Mouse (Mus musculus) lung, embryonic 16.5 days (tissue): ENCODE measurements at regions not wholly inside any gene's neighbourhood (a gene's known extent, or its start where the extent isn't known, plus 50 kb on each side); places are given as distances from the start of the nearest gene placed in this dataset.
A peak's percentile ranks its signal among the peaks of the same experiment; 100 is the strongest.

Experiments used
- ATAC-seq: fragments of 200-750 bp; cut with Nextera tagmentation; 2 replicates; pipeline ENCODE4 v1.8.0; 2017; ENCODE audit warnings: low read depth, mild to moderate bottlenecking, moderate library complexity
- H3K27ac ChIP-seq: fragments of 300-500 bp; sonication (generic); 2 replicates; pipeline ENCODE4 v1.5.1; 2014; ENCODE audit warnings: mild to moderate bottlenecking, control low read depth, low read length
- H3K27me3 ChIP-seq: fragments of 300-500 bp; sonication (generic); 2 replicates; pipeline ENCODE4 v1.6.1; 2014; ENCODE audit warnings: low read depth, low read length, mixed read lengths; ENCODE audit not compliant: control insufficient read depth, insufficient read depth
- H3K36me3 ChIP-seq: fragments of 300-500 bp; sonication (generic); 2 replicates; pipeline ENCODE4 v1.6.1; 2014; ENCODE audit warnings: low read length; ENCODE audit not compliant: control insufficient read depth, insufficient read depth
- H3K4me1 ChIP-seq: fragments of 300-500 bp; sonication (generic); replicated peaks from 2 replicates; pipeline ENCODE4 v1.6.1; 2014; ENCODE audit warnings: low read length, mixed read lengths; ENCODE audit not compliant: control insufficient read depth, insufficient read depth
- H3K4me2 ChIP-seq: fragments of 300-500 bp; sonication (generic); 2 replicates; pipeline ENCODE4 v1.6.1; 2014; ENCODE audit warnings: low read depth, low read length, control low read depth
- H3K4me3 ChIP-seq: fragments of 300-500 bp; sonication (generic); 2 replicates; pipeline ENCODE4 v1.5.1; 2014; ENCODE audit warnings: mild to moderate bottlenecking, low read length, control low read depth
- H3K9ac ChIP-seq: fragments of 300-500 bp; sonication (generic); 2 replicates; pipeline ENCODE4 v1.6.1; 2014; ENCODE audit warnings: low read length, control low read depth
- H3K9me3 ChIP-seq: fragments of 300-500 bp; sonication (generic); 2 replicates; pipeline ENCODE4 v1.6.1; 2016; ENCODE audit warnings: low read length; ENCODE audit not compliant: control insufficient read depth
- WGBS: fragments of 180-500 bp; shearing (Covaris S2); extraction: QIAGEN DNeasy Blood & Tissue Kit; methylation state at CpG from one replicate; pipeline ENCODE4 v1.1.7; 2014; 5-methylcytosine and 5-hydroxymethylcytosine counted together

DNA sequence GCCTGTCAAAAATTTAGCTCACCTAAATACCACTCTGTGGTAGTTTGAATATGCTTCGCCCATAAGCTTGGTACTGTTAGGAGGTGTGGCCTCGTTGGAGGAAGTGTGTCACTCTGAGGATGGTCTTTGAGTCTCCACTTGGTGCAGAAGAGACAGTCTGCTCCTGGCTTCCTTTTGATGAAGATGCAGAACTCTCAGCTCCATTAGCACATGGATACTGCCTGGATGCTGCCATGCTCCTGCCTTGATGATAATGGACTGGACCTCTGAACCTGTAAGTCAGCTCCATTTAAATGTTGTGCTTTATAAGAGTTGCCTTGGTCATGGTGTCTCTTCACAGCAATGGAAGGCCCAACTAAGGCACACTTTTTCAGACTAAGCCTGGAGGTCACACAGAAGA is 56.9 kb upstream of the Pik3r1 start:
- Histone ChIP-seq H3K36me3 (no peaks in the 10 kb centered on the region), H3K4me3 (no peak overlapping the region), H3K27me3 (no peaks in the 10 kb centered on the region), H3K9me3 (no peaks in the 10 kb centered on the region), H3K4me2 (no peak overlapping the region), H3K27ac (no peak overlapping the region), H3K9ac (no peak overlapping the region), H3K4me1 (no peaks in the 10 kb centered on the region)
- 95% methylated on average over 2 of the region's 2 CpGs for WGBS
- ATAC-seq: no peak

DNA sequence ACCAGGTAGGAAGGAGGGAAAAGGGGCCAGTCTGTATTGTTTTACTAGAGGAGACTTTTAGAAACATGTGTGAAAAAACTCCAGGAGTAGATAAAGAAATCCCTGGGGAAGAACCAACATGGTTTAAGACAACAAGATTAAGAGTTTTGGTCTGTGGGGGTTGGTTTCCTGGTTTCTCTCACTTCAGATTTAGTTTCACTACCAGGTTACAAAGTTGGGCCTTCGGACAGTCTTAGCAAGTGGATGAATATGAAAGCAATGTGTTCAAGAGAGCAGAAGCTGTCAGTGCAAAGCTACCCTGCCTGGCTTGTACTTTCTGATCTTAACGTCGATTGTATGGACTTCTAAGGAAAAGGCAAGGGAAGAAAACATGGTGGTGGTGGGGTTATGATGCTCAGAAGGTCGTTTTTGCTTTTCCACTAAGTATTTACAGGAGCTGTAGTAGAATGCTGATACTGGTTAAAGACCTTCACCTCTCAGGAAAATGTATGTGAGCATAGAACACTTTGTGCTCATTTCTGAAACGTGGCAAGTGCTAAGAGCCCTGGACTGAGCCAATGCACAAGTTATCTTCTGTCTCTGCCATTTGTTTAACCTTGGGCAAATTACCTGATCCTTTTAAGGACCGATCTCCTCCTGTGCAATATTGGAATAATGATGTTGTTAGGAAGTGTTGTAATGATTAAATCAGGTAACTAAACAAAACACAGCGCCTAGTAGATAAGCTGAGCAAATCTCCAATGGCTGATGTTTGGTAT is 64.0 kb upstream of the Pik3r1 start:
- Histone ChIP-seq H3K4me2 (no peak overlapping the region), H3K9ac (no peak overlapping the region), H3K27ac (no peak overlapping the region), H3K4me1 (no peaks in the 10 kb centered on the region; the same call in 1 of the 2 replicates), H3K4me3 (no peak overlapping the region), H3K9me3 (no peaks in the 10 kb centered on the region), H3K36me3 (no peaks in the 10 kb centered on the region), H3K27me3 (no peaks in the 10 kb centered on the region)
- ATAC-seq: no peak
- WGBS: 56% methylated on average over 7 of the region's 7 CpGs

DNA sequence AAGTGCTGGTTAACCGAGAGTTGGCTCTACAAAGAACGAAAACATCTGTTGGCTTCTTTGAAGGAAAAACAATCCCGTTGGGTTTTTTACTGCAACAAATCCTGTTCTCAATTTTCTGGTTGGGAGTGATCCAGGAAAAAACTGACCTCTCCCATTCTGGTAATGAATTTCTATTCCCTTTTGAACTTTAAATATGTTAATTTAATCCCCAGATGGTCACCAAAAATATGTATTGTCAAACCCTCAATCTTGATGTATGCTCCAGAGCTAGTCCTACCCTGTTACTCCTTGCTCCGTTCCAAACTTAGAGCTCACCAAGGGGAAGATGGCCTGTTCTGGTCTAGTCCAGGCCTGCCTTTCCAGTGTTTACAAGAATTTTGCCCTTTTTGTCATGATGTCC is 66.5 kb upstream of the Pik3r1 start:
- no peaks in the 10 kb centered on the region; the same call in 1 of the 2 replicates for H3K4me1 ChIP-seq
- H3K27ac ChIP-seq: no peak overlapping the region
- no peaks in the 10 kb centered on the region for H3K36me3 ChIP-seq
- 75% methylated on average over 4 of the region's 4 CpGs for WGBS
- ATAC-seq: no peak
- no peaks in the 10 kb centered on the region for H3K9me3 ChIP-seq
- H3K9ac ChIP-seq: no peak overlapping the region
- no peak overlapping the region for H3K4me3 ChIP-seq
- H3K4me2 ChIP-seq: no peak overlapping the region
- no peaks in the 10 kb centered on the region for H3K27me3 ChIP-seq

DNA sequence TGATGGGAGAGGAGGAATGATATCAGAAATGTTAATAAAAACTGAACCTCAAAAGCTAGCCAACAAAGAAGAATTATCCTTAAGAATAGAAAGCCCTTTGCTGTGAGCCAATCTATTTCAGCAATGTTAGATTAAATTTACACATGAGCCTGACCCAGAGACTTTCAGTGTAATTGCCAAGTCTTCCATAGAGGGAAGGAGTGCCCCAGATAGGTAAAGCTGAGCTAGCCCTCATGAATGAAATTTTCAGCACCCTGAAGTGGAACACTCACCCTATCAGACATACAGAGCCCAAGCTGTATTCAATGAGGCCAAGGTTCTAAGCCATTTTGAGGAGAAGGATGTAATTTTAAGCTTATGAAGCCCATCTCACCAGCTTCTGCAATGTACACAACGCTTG is 69.0 kb upstream of the Pik3r1 start:
- Histone ChIP-seq H3K4me2 (no peak overlapping the region), H3K4me3 (no peak overlapping the region), H3K27me3 (no peaks in the 10 kb centered on the region), H3K27ac (no peak overlapping the region), H3K36me3 (no peaks in the 10 kb centered on the region), H3K9ac (no peak overlapping the region), H3K4me1 (no peaks in the 10 kb centered on the region), H3K9me3 (no peaks in the 10 kb centered on the region)
- WGBS: 72% methylated on average over 1 of the region's 1 CpGs
- ATAC-seq: no peak

DNA sequence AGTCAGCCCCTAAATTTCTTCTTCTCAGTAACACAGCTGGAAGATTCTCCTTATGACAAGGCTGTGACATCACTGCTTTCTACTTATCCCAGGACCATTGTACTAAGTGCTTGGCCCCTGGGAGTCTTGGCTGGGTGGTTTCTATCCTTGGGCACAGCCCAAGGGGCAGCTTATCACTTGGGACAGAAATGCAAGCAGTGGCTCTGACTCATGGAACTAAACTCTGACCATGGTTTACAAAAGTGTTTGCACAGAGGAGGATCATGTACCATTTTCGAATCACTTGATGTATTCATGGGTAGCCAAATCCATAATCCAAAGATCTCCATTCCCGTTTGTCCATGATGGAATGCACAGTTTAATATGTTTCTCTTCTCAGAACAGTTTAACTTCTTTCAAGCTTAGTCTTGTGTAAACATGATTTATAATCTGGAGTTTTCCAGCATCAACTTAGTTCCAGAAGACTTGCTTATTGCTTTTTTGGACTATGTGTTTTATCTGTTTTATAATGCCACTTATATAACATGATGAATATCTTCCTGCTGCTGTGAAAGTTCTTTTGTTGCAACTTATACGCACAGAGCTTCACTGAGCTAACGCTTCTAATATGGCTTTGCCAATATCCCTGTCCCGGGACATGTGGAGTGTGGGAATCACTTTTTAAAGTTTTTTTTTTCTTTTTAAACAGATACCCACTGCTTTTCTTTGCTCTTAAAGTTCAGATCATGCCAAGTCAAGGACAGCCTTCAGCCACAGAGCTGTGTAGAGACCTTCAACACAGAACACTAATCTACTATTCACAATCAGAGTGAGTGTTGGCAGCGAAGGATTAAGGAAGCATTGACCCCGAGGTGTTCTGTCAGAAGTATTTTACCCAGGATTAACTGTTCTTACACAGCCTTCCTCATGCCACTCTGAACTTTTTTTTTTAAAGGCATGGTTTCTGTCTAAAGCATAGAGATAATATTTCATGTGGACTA is 76.7 kb upstream of the Pik3r1 start:
- Histone ChIP-seq H3K36me3 (no peaks in the 10 kb centered on the region), H3K27me3 (no peaks in the 10 kb centered on the region), H3K4me2 (no peak overlapping the region), H3K9me3 (no peaks in the 10 kb centered on the region), H3K4me3 (no peak overlapping the region), H3K9ac (no peak overlapping the region), H3K4me1 (peaks cover 14% of the 10 kb centered on the region), H3K27ac (0 out of 2 replicates have a peak overlapping the region, but pooled peaks have one; percentile 17)
- 35% methylated on average over 7 of the region's 7 CpGs for WGBS
- ATAC-seq: peak; percentile 34; the same call in 1 of the 2 replicates

DNA sequence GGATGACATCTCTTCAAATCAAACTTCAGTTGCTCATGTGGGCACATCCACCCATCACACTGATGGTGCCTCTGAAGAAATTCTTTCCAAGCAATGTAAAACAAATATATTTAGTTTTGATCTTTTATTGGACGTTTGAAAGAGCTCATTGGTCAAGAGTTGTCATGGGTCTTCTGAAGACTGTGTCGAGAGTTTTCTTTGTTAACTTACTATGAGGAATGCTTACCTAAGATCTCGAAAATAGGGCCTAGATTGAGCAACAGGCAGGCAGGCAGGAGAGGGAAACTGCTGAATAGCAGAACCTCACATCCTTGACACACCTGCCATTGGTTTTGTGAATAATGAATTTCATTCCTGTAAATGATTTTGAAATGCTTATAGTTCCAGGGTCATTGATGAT is 78.0 kb upstream of the Pik3r1 start:
- peaks cover 14% of the 10 kb centered on the region for H3K4me1 ChIP-seq
- 36% methylated on average over 3 of the region's 3 CpGs for WGBS
- H3K27me3 ChIP-seq: no peaks in the 10 kb centered on the region
- no peak overlapping the region for H3K9ac ChIP-seq
- H3K4me2 ChIP-seq: no peak overlapping the region
- no peaks in the 10 kb centered on the region for H3K36me3 ChIP-seq
- H3K9me3 ChIP-seq: no peaks in the 10 kb centered on the region
- no peak overlapping the region for H3K4me3 ChIP-seq
- ATAC-seq: no peak
- no peak overlapping the region for H3K27ac ChIP-seq

DNA sequence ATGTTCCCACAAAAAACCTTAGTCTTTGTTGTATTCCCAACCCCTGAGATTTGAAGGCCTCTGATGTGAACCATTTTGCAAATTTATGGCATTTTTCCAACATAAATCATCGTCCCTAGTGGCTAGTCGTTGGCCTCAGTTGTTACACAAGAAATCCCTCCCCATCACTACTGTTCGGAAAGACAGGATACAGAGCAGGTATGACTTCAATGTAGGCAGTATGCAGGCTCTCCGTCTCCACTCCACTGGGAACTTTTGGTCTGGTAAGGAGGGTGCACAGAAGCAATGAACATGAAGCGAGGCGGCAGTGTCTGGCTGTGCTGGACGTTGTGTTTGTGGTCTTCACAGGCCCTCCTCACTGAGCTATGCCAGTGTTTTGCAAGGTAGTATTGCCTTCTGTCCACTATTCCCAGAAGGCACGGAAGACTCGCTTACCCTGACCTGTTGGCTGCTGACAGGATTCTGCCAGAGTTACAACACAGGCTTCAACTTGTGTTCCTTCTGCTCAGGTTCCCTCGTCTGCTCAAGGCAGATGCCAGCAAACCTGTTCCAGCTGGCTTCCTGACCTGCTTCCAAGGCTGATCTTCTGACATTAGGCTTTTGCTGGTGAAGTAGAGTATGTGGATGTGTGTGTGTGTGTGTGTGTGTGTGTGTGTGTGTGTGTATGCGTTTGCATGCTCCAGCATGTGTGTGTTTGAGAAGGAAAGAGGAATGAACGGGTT is 80.0 kb upstream of the Pik3r1 start:
- H3K36me3 ChIP-seq: no peaks in the 10 kb centered on the region
- peak overlapping the region; percentile 75 for H3K27ac ChIP-seq
- no peaks in the 10 kb centered on the region for H3K27me3 ChIP-seq
- no peaks in the 10 kb centered on the region for H3K9me3 ChIP-seq
- 0 out of 2 replicates have a peak, but pooled peaks have one; percentile 13 for ATAC-seq
- H3K9ac ChIP-seq: no peak overlapping the region
- no peak overlapping the region for H3K4me2 ChIP-seq
- peaks cover 14% of the 10 kb centered on the region for H3K4me1 ChIP-seq
- H3K4me3 ChIP-seq: no peak overlapping the region
- 57% methylated on average over 12 of the region's 12 CpGs for WGBS

DNA sequence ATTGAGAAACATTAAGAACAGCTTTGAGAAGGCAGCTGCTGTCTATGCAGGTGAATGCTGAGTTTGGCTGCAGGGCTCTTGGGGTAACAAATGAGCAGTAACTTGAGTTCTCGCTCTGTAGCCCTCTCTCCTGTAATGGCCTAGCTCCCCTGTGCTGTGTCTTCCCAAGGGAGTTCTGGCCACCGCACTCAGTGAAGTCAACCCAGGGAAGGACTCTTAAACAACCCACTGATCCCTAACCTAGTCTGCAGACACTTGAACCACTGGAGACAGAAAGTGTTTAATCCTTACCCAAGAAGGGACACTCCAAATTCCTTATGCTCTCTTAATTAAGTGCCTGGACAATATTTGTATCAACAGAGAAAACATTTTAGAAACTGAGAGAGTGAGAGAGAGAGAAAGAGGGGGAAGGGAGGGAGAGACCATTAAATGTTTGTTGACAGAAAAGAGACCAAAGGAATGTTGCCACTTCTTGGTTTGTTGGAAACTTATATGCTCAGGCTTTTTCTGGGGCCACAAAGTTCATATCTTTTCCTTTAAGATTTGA is 80.7 kb upstream of the Pik3r1 start:
- Histone ChIP-seq H3K4me1 (peaks cover 14% of the 10 kb centered on the region), H3K4me2 (no peak overlapping the region), H3K27ac (peak overlapping the region; percentile 75), H3K36me3 (no peaks in the 10 kb centered on the region), H3K27me3 (no peaks in the 10 kb centered on the region), H3K4me3 (no peak overlapping the region), H3K9me3 (no peaks in the 10 kb centered on the region), H3K9ac (no peak overlapping the region)
- WGBS: 54% methylated on average over 2 of the region's 2 CpGs
- ATAC-seq: peak; percentile 77
